Mouse (Mus musculus) retina, postnatal 1 day (tissue): Measurements from ENCODE around the gene Foxa1.
A peak's percentile ranks its signal among the peaks of the same experiment; 100 is the strongest.

ENCODE experiments used
- DNase-seq: peaks from one replicate; pipeline ENCODE4 v3.0.0-alpha.2; 2012

The Foxa1 gene

DNA sequence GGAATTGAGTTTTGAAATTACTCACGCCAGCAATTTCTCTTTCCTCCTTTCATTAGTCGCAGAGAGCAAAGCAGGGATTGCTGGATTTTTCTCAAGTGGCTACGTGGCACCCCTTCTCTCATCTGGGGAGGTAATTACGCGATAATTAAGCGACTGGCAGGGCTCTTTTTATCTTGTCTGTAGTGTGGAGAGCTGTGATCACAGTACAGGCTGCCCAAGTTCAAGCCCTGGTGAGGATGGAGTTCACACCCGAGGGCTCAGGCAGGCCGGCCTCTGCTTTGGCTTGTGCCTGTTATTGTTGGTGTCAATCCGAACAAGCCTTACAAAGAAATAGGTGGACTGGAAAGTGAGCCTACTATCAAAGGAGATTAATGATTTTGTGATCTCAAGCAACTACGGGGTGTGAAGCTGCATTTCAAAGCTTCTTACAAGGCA lies 7.1 kb downstream of the Foxa1 start:
- peak; percentile 61 for DNase-seq

GRCm38 (mm10) chr12:57538588-57539550 lies 7.8 kb downstream of the Foxa1 start:
- peak; percentile 71 for DNase-seq

DNA sequence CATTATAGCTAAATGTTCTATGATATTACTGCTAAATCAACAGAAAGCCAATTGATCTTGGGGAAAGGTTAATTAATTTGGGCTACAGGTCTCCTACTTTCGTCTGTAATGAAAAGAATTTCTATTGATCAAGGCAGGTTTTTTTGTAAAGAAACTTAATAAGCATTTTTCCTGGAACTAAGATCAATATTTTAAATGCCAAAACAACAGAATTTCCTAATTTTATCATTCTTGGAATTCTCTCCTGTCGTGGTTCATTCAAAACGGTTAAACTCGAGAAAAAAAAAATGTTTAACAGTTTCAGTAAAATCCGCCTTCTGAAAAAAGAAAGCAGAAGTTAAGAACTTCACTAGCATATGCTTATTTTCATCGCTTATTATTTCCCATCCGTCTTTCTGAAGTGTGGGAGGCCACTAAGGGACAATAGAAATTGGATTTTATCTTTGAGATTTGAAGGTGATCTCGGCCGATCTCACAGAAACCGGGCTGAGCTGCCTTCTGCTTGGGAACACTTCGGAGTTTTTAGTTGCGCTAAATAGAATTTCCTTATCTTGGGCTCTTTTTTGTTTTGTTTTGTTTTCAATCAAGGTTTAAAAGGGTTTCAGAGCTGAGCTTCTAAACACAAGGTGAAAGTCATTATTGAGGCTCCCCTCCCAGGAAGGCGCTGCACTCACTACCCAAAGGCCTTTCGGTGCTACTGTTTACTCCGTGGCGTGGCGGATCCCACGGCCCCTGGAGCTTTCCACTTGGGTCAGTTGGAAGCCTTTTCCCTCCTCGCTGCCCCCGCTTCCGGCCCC lies 8.7 kb downstream of the Foxa1 start:
- DNase-seq = peak; percentile 47

- peak; percentile 42 for DNase-seq
Measured at GRCm38 (mm10) chr12:57536909-57537670, 9.6 kb downstream of the Foxa1 start.

GRCm38 (mm10) chr12:57536056-57536908 lies 10.4 kb downstream of the Foxa1 start:
- no peak for DNase-seq

- DNase-seq = peak; percentile 51
Measured at GRCm38 (mm10) chr12:57534879-57535611, 11.7 kb downstream of the Foxa1 start.

DNA sequence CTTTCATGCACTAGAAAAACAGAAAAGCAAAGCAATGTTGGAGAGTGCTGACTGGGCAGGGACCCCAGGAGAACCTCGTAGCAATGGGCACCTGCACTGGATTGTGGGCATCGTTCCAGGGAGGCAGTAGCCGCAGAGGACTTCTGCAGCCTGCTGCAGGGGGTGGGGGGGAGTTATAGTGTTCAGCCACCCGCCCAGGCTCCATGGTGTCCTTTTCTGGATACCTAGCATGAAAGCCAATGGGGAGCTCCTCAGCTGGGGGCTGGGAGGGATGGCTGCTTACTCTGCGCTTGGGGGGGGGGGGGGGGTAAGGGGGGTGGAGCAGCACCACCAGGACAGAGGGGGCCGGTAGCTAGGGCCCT lies 12.2 kb downstream of the Foxa1 start:
- peak; percentile 11 for DNase-seq

GRCm38 (mm10) chr12:57530474-57530873 lies 16.2 kb downstream of the Foxa1 start:
- peak; percentile 23 for DNase-seq

GRCm38 (mm10) chr12:57528335-57528734 lies 18.4 kb downstream of the Foxa1 start:
- DNase-seq = no peak

GRCm38 (mm10) chr12:57515702-57516377 lies 30.9 kb downstream of the Foxa1 start:
- DNase-seq = no peak

DNA sequence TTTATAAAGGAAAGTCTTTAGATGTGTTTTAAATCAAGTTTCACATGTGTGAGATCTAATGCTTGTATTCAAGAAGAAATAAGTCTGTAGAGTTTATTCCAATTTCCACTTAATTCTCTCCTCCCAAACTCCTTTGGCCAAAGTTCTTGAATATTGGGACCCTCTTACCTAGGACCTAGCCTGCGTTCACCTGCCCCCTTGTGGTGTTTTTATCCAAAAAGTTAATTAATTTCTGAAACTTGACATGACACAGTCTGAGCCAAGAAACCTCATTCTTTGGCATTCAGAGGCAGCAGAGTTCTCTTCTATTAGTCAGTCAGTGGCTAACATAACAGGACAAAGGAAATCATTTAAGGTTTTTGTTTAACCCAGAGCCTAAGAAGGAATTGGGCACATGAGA lies 32.2 kb downstream of the Foxa1 start:
- DNase-seq = no peak

GRCm38 (mm10) chr12:57511560-57511959 lies 35.2 kb downstream of the Foxa1 start:
- DNase-seq = no peak

- no peak for DNase-seq
Measured at GRCm38 (mm10) chr12:57511127-57511526, 35.6 kb downstream of the Foxa1 start.

DNA sequence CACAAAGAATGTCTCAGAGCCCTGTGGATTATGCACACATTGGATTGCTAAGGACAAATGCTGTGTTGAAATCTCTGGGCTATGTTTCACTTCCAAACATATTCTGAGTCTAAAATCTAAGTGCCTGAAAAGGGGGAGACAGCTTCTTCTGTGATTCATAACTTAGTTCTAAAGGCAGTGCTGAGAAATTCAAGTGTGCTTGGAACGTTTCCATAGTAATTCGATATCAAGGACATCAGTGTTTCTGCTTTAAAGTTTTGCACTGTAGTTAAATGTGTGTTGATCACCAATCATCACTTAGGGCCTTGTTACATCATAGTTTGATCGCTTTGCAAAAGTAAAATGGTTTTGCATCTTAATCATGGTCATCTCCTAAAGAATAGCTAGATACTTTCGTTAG lies 37.0 kb downstream of the Foxa1 start:
- DNase-seq = no peak

- no peak for DNase-seq
Measured at GRCm38 (mm10) chr12:57508938-57509337, 37.8 kb downstream of the Foxa1 start.

DNA sequence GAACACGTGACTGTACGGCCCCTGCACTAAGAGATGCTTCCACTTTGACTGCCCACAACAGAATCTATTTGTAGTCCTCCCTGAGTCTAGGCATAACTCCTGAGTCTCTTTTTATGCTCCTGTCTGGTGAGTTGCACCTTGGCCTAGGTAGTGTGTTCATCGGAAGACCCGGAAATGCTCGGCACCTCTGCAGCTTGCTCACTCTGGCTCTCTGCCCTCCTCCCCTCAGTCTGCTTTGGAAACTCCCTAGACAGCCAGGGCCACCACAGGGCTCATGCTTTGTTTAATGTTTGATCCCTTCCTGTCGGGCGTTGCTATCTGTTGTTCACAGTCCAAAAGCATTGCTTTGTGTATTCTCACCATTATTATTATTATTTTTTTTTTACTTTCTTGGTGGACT lies 41.4 kb downstream of the Foxa1 start:
- no peak for DNase-seq

- no peak for DNase-seq
Measured at GRCm38 (mm10) chr12:57500246-57500645, 46.5 kb downstream of the Foxa1 start.

DNA sequence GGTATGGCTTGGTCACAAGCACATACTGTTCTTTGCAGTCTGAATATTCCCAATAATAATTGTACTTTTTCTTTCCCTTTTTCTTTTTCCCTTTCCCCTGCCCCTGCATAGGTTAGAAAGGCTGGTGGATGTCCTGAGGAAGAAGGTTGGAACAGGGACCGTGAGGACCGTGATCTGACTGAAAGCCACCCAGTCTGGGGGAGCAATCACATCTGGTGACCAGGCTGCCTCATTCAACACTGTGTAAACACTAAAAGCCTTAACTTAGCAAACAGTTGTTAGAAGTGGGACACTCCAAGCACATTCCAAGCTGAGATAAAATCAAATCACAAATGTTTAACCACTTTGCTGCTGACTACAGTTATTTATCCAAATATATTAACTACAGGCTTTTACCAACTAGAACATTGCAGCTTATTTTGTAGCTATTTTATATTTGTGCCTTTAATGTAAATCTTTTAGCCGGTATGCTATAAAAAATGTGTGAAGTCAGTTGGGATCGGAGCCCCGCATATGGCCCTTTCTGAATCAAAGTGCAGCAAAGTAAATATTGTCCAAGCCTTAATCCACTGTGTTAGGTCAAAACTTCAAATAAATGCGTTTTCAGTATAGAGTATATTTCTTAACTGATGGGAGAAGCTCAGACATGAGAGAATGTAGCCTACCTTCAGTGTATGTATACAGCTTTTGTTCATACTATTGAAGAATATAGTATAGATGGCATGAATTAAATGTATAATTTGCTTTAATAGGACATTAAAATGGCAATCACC lies 50.2 kb downstream of the Foxa1 start:
- DNase-seq = no peak
